Comparison of ENCODE assay signal across 8 mouse cellular contexts in genomic region chr11:100320172-100320630, GRCm38 (mm10). TPM values are rescaled to one million over a fixed set of nuclear protein-coding genes. Genes with fewer than 3 reads are reported as not detected.
DNase-seq lines count a peak whose midpoint lies in the region; ATAC-seq lines count a peak whose summit lies in the region.

No protein-coding gene starts in this region.

- intact Hi-C loops in left cerebral cortex, postnatal 10 days (cut with DNase I), result no loop called here

- ATAC-seq in inflammation-experienced regulatory T-cells, adult 6 months, result peak; percentile 76
- ATAC-seq in megakaryocyte-erythroid progenitor cell, adult 5-6 weeks (replicated peaks; ENCODE audit: low FRiP score, low TSS enrichment, poor library complexity, severe bottlenecking), result peak; percentile 84

- DNase-seq in adipocyte (ENCODE audit: low spot score), result peak; percentile 97
- peak; percentile 97 for DNase-seq in embryo, embryonic 10 days (ENCODE audit: low spot score)
- DNase-seq in gastrocnemius, postnatal 10 days, result peak; percentile 93
- peak; percentile 89 to 98 for DNase-seq in left cerebral cortex, postnatal 10 days (ENCODE audit: extremely low spot score in 1 of 2, low spot score in 2 of 2)
- DNase-seq in right cerebral cortex, postnatal 25 days, result peak; percentile 91
- DNase-seq in urinary bladder, postnatal 4 days (ENCODE audit: low spot score in 2 of 2), result peak; percentile 95 to 98

RNA-seq across cellular contexts. Expression of gene Eif1, which starts 0.5 kb away (rescaled TPM):
- 100 to 1,000 TPM; 838 to 840 TPM for total RNA-seq in gastrocnemius, postnatal 10 days (2021)
- 1,000 to 10,000 TPM; 1,938 to 3,125 (median 2,500) TPM for polyA plus RNA-seq in inflammation-experienced regulatory T-cells, adult 6 months (2017; shearing (Covaris generic))
- total RNA-seq in left cerebral cortex, postnatal 10 days (2021), result 100 to 1,000 TPM; 770 to 774 TPM
- total RNA-seq in megakaryocyte-erythroid progenitor cell, adult 5-6 weeks (2014; fragmentation: Nextera tagmentation), result 1,051 and 1,260 TPM in 2 replicates
- total RNA-seq in megakaryocyte-erythroid progenitor cell, adult 5-6 weeks (2017), result 170 and 204 TPM in 2 replicates

RNA-seq across cellular contexts. Expression of gene Gast, which starts 14.0 kb away (rescaled TPM):
- total RNA-seq in gastrocnemius, postnatal 10 days (2021), result not detected
- polyA plus RNA-seq in inflammation-experienced regulatory T-cells, adult 6 months (2017; shearing (Covaris generic)), result not detected
- total RNA-seq in left cerebral cortex, postnatal 10 days (2021), result not detected
- total RNA-seq in megakaryocyte-erythroid progenitor cell, adult 5-6 weeks (2014; fragmentation: Nextera tagmentation), result not detected in 2 replicates
- not detected in 2 replicates for total RNA-seq in megakaryocyte-erythroid progenitor cell, adult 5-6 weeks (2017)

RNA-seq across cellular contexts. Expression of gene Hap1, which starts 35.7 kb away (rescaled TPM):
- 1 to 10 TPM in 1 of 2 experiments, under 1 TPM in 1; 0.73 to 1.3 TPM for total RNA-seq in gastrocnemius, postnatal 10 days (2021)
- polyA plus RNA-seq in inflammation-experienced regulatory T-cells, adult 6 months (2017; shearing (Covaris generic)), result 1 to 10 TPM in 1 of 3 experiments, under 1 TPM in 2; 0.55 to 1.1 (median 0.70) TPM
- 100 to 1,000 TPM; 109 to 139 TPM for total RNA-seq in left cerebral cortex, postnatal 10 days (2021)
- not detected in 2 replicates for total RNA-seq in megakaryocyte-erythroid progenitor cell, adult 5-6 weeks (2014; fragmentation: Nextera tagmentation)
- not detected in 2 replicates for total RNA-seq in megakaryocyte-erythroid progenitor cell, adult 5-6 weeks (2017)

RNA-seq across cellular contexts. Expression of gene Krt42, which starts 50.5 kb away (rescaled TPM):
- not detected for total RNA-seq in gastrocnemius, postnatal 10 days (2021)
- polyA plus RNA-seq in inflammation-experienced regulatory T-cells, adult 6 months (2017; shearing (Covaris generic)), result not detected
- total RNA-seq in left cerebral cortex, postnatal 10 days (2021), result not detected
- not detected in 2 replicates for total RNA-seq in megakaryocyte-erythroid progenitor cell, adult 5-6 weeks (2014; fragmentation: Nextera tagmentation)
- not detected in 2 replicates for total RNA-seq in megakaryocyte-erythroid progenitor cell, adult 5-6 weeks (2017)

RNA-seq across cellular contexts. Expression of gene Krt17, which starts 59.4 kb away (rescaled TPM):
- under 1 TPM in 1 of 2 experiments, not detected in 1; 0.14 TPM for total RNA-seq in gastrocnemius, postnatal 10 days (2021)
- polyA plus RNA-seq in inflammation-experienced regulatory T-cells, adult 6 months (2017; shearing (Covaris generic)), result 1 to 10 TPM; 1.8 to 4.5 (median 2.1) TPM
- total RNA-seq in left cerebral cortex, postnatal 10 days (2021), result not detected
- not detected in 2 replicates for total RNA-seq in megakaryocyte-erythroid progenitor cell, adult 5-6 weeks (2014; fragmentation: Nextera tagmentation)
- total RNA-seq in megakaryocyte-erythroid progenitor cell, adult 5-6 weeks (2017), result not detected in 2 replicates

Comparison
In these comparisons a context has a peak if more than half of its experiments do, and no peak if none do; other contexts are left out.
1. Peak in every context shown above with its lines: DNase-seq and ATAC-seq.
2. RNA of gene Hap1, which starts 35.7 kb away (total RNA-seq): 109 to 139 TPM in left cerebral cortex, postnatal 10 days; 0.73 to 1.3 TPM in gastrocnemius, postnatal 10 days and not detected in megakaryocyte-erythroid progenitor cell, adult 5-6 weeks; every median in the first group is over 10 times any median in the second.